24 mouse cellular contexts compared by ENCODE assay signal in the genomic region with DNA sequence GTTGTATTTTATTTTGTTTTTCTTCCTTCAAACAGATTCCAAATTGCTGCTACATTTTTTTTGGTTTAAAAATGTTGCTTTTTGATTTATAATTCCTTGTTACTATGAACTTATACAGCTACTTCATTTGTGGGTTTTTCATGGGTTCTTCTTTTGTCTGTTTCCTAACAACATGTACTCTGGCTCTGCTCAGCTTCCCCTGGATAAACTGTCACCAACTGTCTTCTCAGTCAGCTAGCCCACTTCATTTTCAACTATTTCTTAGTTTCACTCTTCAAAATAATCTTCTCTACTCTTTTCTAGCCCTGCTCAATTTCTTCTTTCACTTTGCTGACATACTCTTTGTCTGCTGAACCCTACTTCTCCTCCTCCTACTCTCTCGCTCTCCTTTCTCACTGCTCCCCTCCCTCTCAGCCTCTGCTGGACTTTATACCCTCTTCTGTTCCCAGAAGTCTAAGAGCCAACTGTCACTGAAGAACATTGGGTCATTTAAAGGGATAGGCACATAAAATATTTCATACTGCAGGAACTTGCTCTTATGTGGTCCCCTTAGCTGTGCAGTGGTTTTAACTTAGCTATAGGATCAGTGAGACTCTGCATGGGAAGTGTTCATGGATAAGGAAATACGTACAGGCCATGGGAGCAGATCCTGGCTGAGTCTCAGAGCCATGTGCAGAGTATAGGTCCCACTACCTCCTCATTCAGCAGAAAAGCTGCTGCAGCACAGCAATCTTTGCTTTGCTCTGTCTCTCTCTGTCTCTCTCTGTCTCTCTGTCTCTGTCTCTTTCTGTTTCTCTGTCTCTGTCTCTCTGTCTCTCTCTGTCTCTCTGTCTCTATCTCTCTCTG. TPM values are rescaled to one million over a fixed set of nuclear protein-coding genes. Genes with fewer than 3 reads are reported as not detected.
DNase-seq lines count a peak whose midpoint lies in the region; ATAC-seq and TF ChIP-seq lines count a peak whose summit lies in the region.
"Not testable (repeated sequence)": the region's sequence is repeated elsewhere in the genome, so short reads cannot be mapped to it uniquely, and the experiment has no call there.
"Had no signal": no experiment of that assay in that cellular context is flagged by ENCODE, and none has a peak within 500 bp of the region (broad histone marks: within the 10 kb centered on the region; RNA-seq: fewer than 3 reads in every experiment).

No protein-coding gene starts in this region.

- H3K27ac ChIP-seq in intestine, embryonic 16.5 days (ENCODE audit: low read length); kidney, adult 2 months (ENCODE audit: insufficient read depth, low read depth, low read length); liver, adult 2 months (replicated peaks; ENCODE audit: insufficient read depth, low read depth, low read length); stomach, embryonic 14.5 days (ENCODE audit: low read length): not testable (repeated sequence)
- H3K27ac ChIP-seq in testis, adult 2 months (ENCODE audit: control insufficient read depth, insufficient read depth, low read depth, low read length): peak overlapping the region; percentile 80

- not testable (repeated sequence) for TF ChIP-seq CTCF in kidney, adult 2 months (conservative IDR thresholded peaks at IDR 0.05; ENCODE audit: insufficient read depth, insufficient read length, low read depth, low read length); liver, adult 2 months (IDR thresholded peaks at IDR 0.05; ENCODE audit: low read depth, low read length); testis, adult 2 months (IDR thresholded peaks at IDR 0.05; ENCODE audit: control insufficient read depth, insufficient read depth, insufficient replicate concordance, low read depth, low read length)

- not testable (repeated sequence) for H3K9me3 ChIP-seq in intestine, embryonic 16.5 days (ENCODE audit: control insufficient read depth, low read length); stomach, embryonic 14.5 days (ENCODE audit: control insufficient read depth, low read depth, low read length)

- H3K9ac ChIP-seq in intestine, embryonic 16.5 days (ENCODE audit: low read depth, low read length); liver, adult 2 months (ENCODE audit: low read depth, low read length); stomach, embryonic 14.5 days (replicated peaks; ENCODE audit: low read depth, low read length): not testable (repeated sequence)

- H3K79me2 ChIP-seq in liver, adult 2 months (ENCODE audit: control insufficient read depth, insufficient read depth, low read length): not testable (repeated sequence)

- TF ChIP-seq POLR2A in kidney, adult 2 months (IDR thresholded peaks at IDR 0.05; ENCODE audit: low read depth, low read length); liver, adult 2 months (IDR thresholded peaks at IDR 0.05; ENCODE audit: extremely low read depth, insufficient read depth, low read length); testis, adult 2 months (IDR thresholded peaks at IDR 0.05; ENCODE audit: control insufficient read depth, low read depth, low read length): not testable (repeated sequence)

- not testable (repeated sequence) for H3K4me2 ChIP-seq in intestine, embryonic 16.5 days (ENCODE audit: low read depth, low read length); stomach, embryonic 14.5 days (replicated peaks; ENCODE audit: low read depth, low read length)

- peak; percentile 91 for ATAC-seq in granulocyte monocyte progenitor cell, adult 5-6 weeks (replicated peaks; ENCODE audit: poor library complexity, severe bottlenecking)
- ATAC-seq in intestine, embryonic 16.5 days: peak; percentile 98
- ATAC-seq in stomach, embryonic 14.5 days (ENCODE audit: insufficient number of reproducible peaks, insufficient read depth, low FRiP score, low read depth): peak; percentile 56; the same call in 1 of the 2 replicates

- DNase-seq in kidney, adult 2 months: peak; percentile 73
- peak; percentile 11 for DNase-seq in kidney, postnatal 10 days
- peak; percentile 44 for DNase-seq in liver, adult 2 months (ENCODE audit: extremely low read depth, low read depth, low spot score)

- 65% methylated on average over 2 of the region's 2 CpGs for WGBS in intestine, embryonic 16.5 days
- 49% methylated on average over 2 of the region's 2 CpGs for WGBS in kidney, adult 2 months
- WGBS in liver, adult 2 months: 35% methylated on average over 2 of the region's 2 CpGs
- 64% methylated on average over 2 of the region's 2 CpGs for WGBS in stomach, embryonic 14.5 days

- H3K4me1 ChIP-seq in intestine, embryonic 16.5 days (ENCODE audit: control insufficient read depth, insufficient read depth, low read length); kidney, adult 2 months (ENCODE audit: control insufficient read depth, insufficient read depth, low read length); liver, adult 2 months (ENCODE audit: control insufficient read depth, insufficient read depth, low read length); stomach, embryonic 14.5 days (ENCODE audit: control insufficient read depth, insufficient read depth, low read length); testis, adult 2 months (ENCODE audit: control insufficient read depth, insufficient read depth, low read length): not testable (repeated sequence)

- H3K4me3 ChIP-seq in intestine, embryonic 16.5 days (ENCODE audit: low read length); kidney, adult 2 months (ENCODE audit: insufficient read depth, low read depth, low read length); liver, adult 2 months (ENCODE audit: insufficient read depth, low read depth, low read length); stomach, embryonic 14.5 days (ENCODE audit: low read depth, low read length): not testable (repeated sequence)
- H3K4me3 ChIP-seq in testis, adult 2 months (ENCODE audit: control insufficient read depth, low read depth, low read length): peak overlapping the region; percentile 42; the same call in 1 of the 2 replicates

- H3K36me3 ChIP-seq in intestine, embryonic 16.5 days (ENCODE audit: control insufficient read depth, insufficient read depth, low read length); kidney, adult 2 months (ENCODE audit: control insufficient read depth, insufficient read depth, low read length); liver, adult 2 months (ENCODE audit: control insufficient read depth, insufficient read depth, low read length); stomach, embryonic 14.5 days (ENCODE audit: control insufficient read depth, insufficient read depth, low read length); testis, adult 2 months (ENCODE audit: control insufficient read depth, insufficient read depth, low read length): not testable (repeated sequence)

- not testable (repeated sequence) for H3K27me3 ChIP-seq in intestine, embryonic 16.5 days (replicated peaks; ENCODE audit: control insufficient read depth, insufficient read depth, low read length); kidney, adult 2 months (replicated peaks; ENCODE audit: control insufficient read depth, insufficient read depth, low read length); liver, adult 2 months (ENCODE audit: control insufficient read depth, insufficient read depth, low read length); stomach, embryonic 14.5 days (ENCODE audit: control insufficient read depth, insufficient read depth, low read length); testis, adult 2 months (ENCODE audit: control insufficient read depth, insufficient read depth, low read length)

RNA-seq across cellular contexts. Expression of gene Gm8267, which starts 39.6 kb away (rescaled TPM):
- total RNA-seq in granulocyte monocyte progenitor cell, adult 5-6 weeks (2014; fragmentation: Nextera tagmentation): not detected in 2 replicates
- total RNA-seq in granulocyte monocyte progenitor cell, adult 5-6 weeks (2017): not detected in 2 replicates
- polyA plus RNA-seq in intestine, embryonic 16.5 days (2015; fragmentation: Nextera tagmentation; extraction: Ambion mirVana): not detected in 2 replicates
- polyA plus RNA-seq in kidney, adult 2 months (2012; rRNA removed): not detected in 2 replicates
- not detected in 2 replicates for total RNA-seq in liver, adult 2 months (2014; rRNA removed)
- polyA plus RNA-seq in liver, adult 2 months (2012; rRNA removed): not detected in 2 replicates
- not detected in 2 replicates for polyA plus RNA-seq in stomach, embryonic 14.5 days (2014; fragmentation: Nextera tagmentation; extraction: Ambion mirVana)
- polyA plus RNA-seq in testis, adult 2 months (2012; rRNA removed): 0.48 and 1.3 TPM in 2 replicates
- total RNA-seq: adrenal gland, adult 2 months; adrenal gland, postnatal 25 days; CH12.LX; forebrain, postnatal 0 days; gastrocnemius, adult 18-20 months; gastrocnemius, postnatal 14 days; heart, adult 8-10 months; heart, postnatal 25 days had no signal
- polyA plus RNA-seq: activated CD4-positive, CD25-positive, alpha-beta regulatory T cell, adult 4 months; adrenal gland, adult 2 months; embryonic facial prominence, embryonic 10.5 days; embryonic facial prominence, embryonic 14.5 days; forebrain, embryonic 13.5 days; forebrain, postnatal 0 days; gonadal fat pad, adult 2 months; heart, embryonic 12.5 days; heart, embryonic 16.5 days; hindbrain, embryonic 11.5 days; Patski had no signal

Comparison
In these comparisons a context has a peak if more than half of its experiments do, and no peak if none do; other contexts are left out.
1. DNase-seq: peak in every context shown above with its lines; median percentile 73 in kidney, adult 2 months; 44 in liver, adult 2 months; 11 in kidney, postnatal 10 days.